ENCODE assay signal across 9 mouse cellular contexts in genomic region chr1:157086097-157086994, GRCm38 (mm10). TPM values are rescaled to one million over a fixed set of nuclear protein-coding genes. Genes with fewer than 3 reads are reported as not detected.
DNase-seq lines count a peak whose midpoint lies in the region; ATAC-seq and TF ChIP-seq lines count a peak whose summit lies in the region.
"Had no signal": no experiment of that assay in that cellular context is flagged by ENCODE, and none has a peak within 500 bp of the region (broad histone marks: within the 10 kb centered on the region; RNA-seq: fewer than 3 reads in every experiment).

No protein-coding gene starts in this region.

- H3K9ac ChIP-seq in forebrain, embryonic 15.5 days (replicated peaks) = peak overlapping the region; percentile 48
- peak overlapping the region; percentile 6; the same call in 1 of the 2 replicates for H3K9ac ChIP-seq in lung, postnatal 0 days (replicated peaks; ENCODE audit: low read depth)

- H3K4me1 ChIP-seq in forebrain, embryonic 15.5 days = peaks cover 9% of the 10 kb centered on the region; the same call in 1 of the 2 replicates
- H3K4me1 ChIP-seq in hindbrain, embryonic 10.5 days (replicated peaks) = peaks cover 28% of the 10 kb centered on the region
- H3K4me1 ChIP-seq in lung, postnatal 0 days (ENCODE audit: insufficient read depth, low read depth, low read length) = no peaks in the 10 kb centered on the region

- H3K27ac ChIP-seq in forebrain, embryonic 15.5 days (replicated peaks) = no peak overlapping the region
- peak overlapping the region; percentile 89 for H3K27ac ChIP-seq in hindbrain, embryonic 10.5 days
- no peak overlapping the region for H3K27ac ChIP-seq in lung, postnatal 0 days (ENCODE audit: low read length)

- DNase-seq in R1 (ENCODE audit: low read depth, low spot score) = peak; percentile 88
- peak; percentile 31 for DNase-seq in cerebellum, adult 11 months
- DNase-seq in hindbrain, embryonic 10.5 days (ENCODE audit: low spot score) = peak; percentile 82
- DNase-seq in layer of hippocampus, postnatal 10 days (ENCODE audit: low spot score in 2 of 2) = peak; percentile 78 to 83
- DNase-seq in lung, postnatal 0 days (ENCODE audit: low spot score) = peak; percentile 74
- peak; percentile 70 for DNase-seq in ovary, postnatal 36 days (ENCODE audit: low spot score)
- DNase-seq in urinary bladder, postnatal 4 days (ENCODE audit: low spot score in 2 of 2) = peak; percentile 53 to 71

- H3K4me3 ChIP-seq in forebrain, embryonic 15.5 days = peak overlapping the region; percentile 41
- H3K4me3 ChIP-seq in hindbrain, embryonic 10.5 days = peak overlapping the region; percentile 51
- peak overlapping the region; percentile 26 for H3K4me3 ChIP-seq in lung, postnatal 0 days (ENCODE audit: low read depth, low read length)

- peak; percentile 87 for TF ChIP-seq CTCF in lung, postnatal 0 days (IDR thresholded peaks at IDR 0.05)

- peak; percentile 74 for ATAC-seq in forebrain, embryonic 15.5 days (replicated peaks)
- ATAC-seq in lung, postnatal 0 days = peak; percentile 67

- TF ChIP-seq EP300 in lung, postnatal 0 days (IDR thresholded peaks at IDR 0.05) = no peak

- H3K9me3 ChIP-seq in forebrain, embryonic 15.5 days = no peaks in the 10 kb centered on the region
- no peaks in the 10 kb centered on the region for H3K9me3 ChIP-seq in hindbrain, embryonic 10.5 days
- H3K9me3 ChIP-seq in lung, postnatal 0 days (ENCODE audit: low read length) = no peaks in the 10 kb centered on the region

- H3K27me3 ChIP-seq in forebrain, embryonic 15.5 days = no peaks in the 10 kb centered on the region
- H3K27me3 ChIP-seq in hindbrain, embryonic 10.5 days (ENCODE audit: insufficient read depth, poor library complexity, severe bottlenecking) = no peaks in the 10 kb centered on the region
- no peaks in the 10 kb centered on the region for H3K27me3 ChIP-seq in lung, postnatal 0 days (replicated peaks; ENCODE audit: insufficient read depth, low read length)

- H3K4me2 ChIP-seq in forebrain, embryonic 15.5 days (replicated peaks) = peak overlapping the region; percentile 52
- peak overlapping the region; percentile 56 for H3K4me2 ChIP-seq in lung, postnatal 0 days (replicated peaks; ENCODE audit: low read depth, low read length)

- H3K36me3 ChIP-seq in forebrain, embryonic 15.5 days = no peaks in the 10 kb centered on the region
- no peaks in the 10 kb centered on the region for H3K36me3 ChIP-seq in hindbrain, embryonic 10.5 days
- H3K36me3 ChIP-seq in lung, postnatal 0 days (ENCODE audit: insufficient read depth, low read length) = no peaks in the 10 kb centered on the region

- WGBS in forebrain, embryonic 15.5 days = 7% methylated on average over 25 of the region's 25 CpGs
- WGBS in hindbrain, embryonic 10.5 days = 10% methylated on average over 25 of the region's 25 CpGs
- 8% methylated on average over 25 of the region's 25 CpGs for WGBS in lung, postnatal 0 days

RNA-seq across cellular contexts. Expression of gene Tex35, which starts 22.1 kb away (rescaled TPM):
- polyA plus RNA-seq in forebrain, embryonic 15.5 days (2015; fragmentation: Nextera tagmentation; extraction: Ambion mirVana) = not detected in 2 replicates
- polyA plus RNA-seq in hindbrain, embryonic 10.5 days (2016; fragmentation: Nextera tagmentation; extraction: Ambion mirVana) = 0.24 TPM in 1 of 2 replicates, not detected in the other
- not detected for total RNA-seq in layer of hippocampus, postnatal 10 days (2021)
- not detected in 2 replicates for polyA plus RNA-seq in lung, postnatal 0 days (2015; fragmentation: Nextera tagmentation; extraction: Ambion mirVana)
- total RNA-seq: neutrophil, adult 5-6 weeks had no signal

Comparison
In these comparisons a context has a peak if more than half of its experiments do, and no peak if none do; other contexts are left out.
1. DNase-seq: peak in every context shown above with its lines; median percentile 88 in R1; 82 in hindbrain, embryonic 10.5 days; 80 in layer of hippocampus, postnatal 10 days; 74 in lung, postnatal 0 days; 70 in ovary, postnatal 36 days; 62 in urinary bladder, postnatal 4 days; 31 in cerebellum, adult 11 months.